Mouse (Mus musculus) embryonic facial prominence, embryonic 11.5 days (tissue): ENCODE results near the gene Gm12845. TPM values are rescaled to one million over a fixed set of nuclear protein-coding genes. Genes with fewer than 3 reads are reported as not detected.

Experiments
- ATAC-seq: fragments of 200-750 bp; cut with Nextera tagmentation; replicated peaks from 2 replicates; pipeline ENCODE4 v1.8.0; 2017; ENCODE audit warnings: low read depth; ENCODE audit not compliant: insufficient number of reproducible peaks, low FRiP score, low TSS enrichment
- DNase-seq: peaks from one replicate; pipeline ENCODE4 v3.0.0-alpha.2; 2015; ENCODE audit warnings: low spot score
- H3K27ac ChIP-seq: fragments of 300-500 bp; sonication (generic); replicated peaks from 2 replicates; pipeline ENCODE4 v1.5.1; 2014; ENCODE audit warnings: mild to moderate bottlenecking, low read depth, low read length, control low read depth
- H3K27me3 ChIP-seq: fragments of 300-500 bp; sonication (generic); 2 replicates; pipeline ENCODE4 v1.6.1; 2014; ENCODE audit warnings: mild to moderate bottlenecking, low read length, moderate library complexity, mixed read lengths; ENCODE audit not compliant: control insufficient read depth, insufficient read depth
- H3K36me3 ChIP-seq: fragments of 300-500 bp; sonication (generic); replicated peaks from 2 replicates; pipeline ENCODE4 v1.6.1; 2014; ENCODE audit warnings: low read depth, mild to moderate bottlenecking, low read length, moderate library complexity, mixed read lengths; ENCODE audit not compliant: control insufficient read depth, insufficient read depth
- H3K4me1 ChIP-seq: fragments of 300-500 bp; sonication (generic); 2 replicates; pipeline ENCODE4 v1.6.1; 2014; ENCODE audit warnings: low read length, mixed read lengths; ENCODE audit not compliant: control insufficient read depth, insufficient read depth
- H3K4me2 ChIP-seq: fragments of 300-500 bp; sonication (generic); 2 replicates; pipeline ENCODE4 v1.6.1; 2014; ENCODE audit warnings: low read depth, mild to moderate bottlenecking, control low read depth, low read length, moderate library complexity
- H3K4me3 ChIP-seq: fragments of 300-500 bp; sonication (generic); 2 replicates; pipeline ENCODE4 v1.5.1; 2014; ENCODE audit warnings: low read depth, low read length, control low read depth
- H3K9ac ChIP-seq: fragments of 300-500 bp; sonication (generic); replicated peaks from 2 replicates; pipeline ENCODE4 v1.6.1; 2014; ENCODE audit warnings: mild to moderate bottlenecking, control low read depth, low read length
- H3K9me3 ChIP-seq: fragments of 300-500 bp; sonication (generic); replicated peaks from 2 replicates; pipeline ENCODE4 v1.6.1; 2016; ENCODE audit warnings: mild to moderate bottlenecking, low read length, inconsistent platforms, mixed read lengths; ENCODE audit not compliant: control insufficient read depth
- WGBS: fragments of 180-500 bp; shearing (Covaris S2); extraction: QIAGEN DNeasy Blood & Tissue Kit; methylation state at CpG from one replicate; pipeline ENCODE4 v1.1.7; 2014; 5-methylcytosine and 5-hydroxymethylcytosine counted together
- polyA plus RNA-seq: library from polyadenylated mRNA; unstranded; fragments of >200 nt; fragmentation: Nextera tagmentation; extraction: Ambion mirVana; gene quantifications from 2 replicates; pipeline ENCODE4 v1.2.1, GENCODE M21; 2014

Gm12845 gene
- polyA plus RNA-seq, 1 experiment from 2014 or later = not detected

DNA sequence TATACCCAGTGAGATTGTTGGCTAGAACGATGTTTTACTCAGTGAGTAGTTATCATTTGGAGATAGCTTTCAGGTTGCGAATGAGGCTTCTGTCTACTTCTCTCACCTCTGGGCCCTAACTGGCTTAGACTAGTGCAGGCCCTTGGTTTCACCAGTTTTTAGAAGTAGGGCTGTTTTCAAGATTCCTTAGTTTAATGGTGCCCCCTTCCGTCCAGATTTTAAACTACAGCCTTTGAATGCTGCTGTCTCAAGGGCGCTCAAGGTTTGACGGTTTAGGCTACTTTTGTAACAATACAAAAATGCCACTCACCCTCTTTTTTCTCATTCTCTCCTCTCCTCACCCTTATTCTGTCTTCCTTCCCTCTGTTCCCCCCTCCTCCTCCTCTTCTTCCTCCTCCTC, 46.7 kb downstream of the Gm12845 start:
- Histone ChIP-seq H3K36me3 (no peaks in the 10 kb centered on the region), H3K27me3 (no peaks in the 10 kb centered on the region), H3K9ac (no peak overlapping the region), H3K4me3 (no peak overlapping the region), H3K27ac (no peak overlapping the region), H3K4me1 (no peaks in the 10 kb centered on the region), H3K9me3 (no peaks in the 10 kb centered on the region), H3K4me2 (no peak overlapping the region)
- peak; percentile 88 for DNase-seq
- WGBS = 16% methylated on average over 5 of the region's 5 CpGs
- ATAC-seq = no peak

DNA sequence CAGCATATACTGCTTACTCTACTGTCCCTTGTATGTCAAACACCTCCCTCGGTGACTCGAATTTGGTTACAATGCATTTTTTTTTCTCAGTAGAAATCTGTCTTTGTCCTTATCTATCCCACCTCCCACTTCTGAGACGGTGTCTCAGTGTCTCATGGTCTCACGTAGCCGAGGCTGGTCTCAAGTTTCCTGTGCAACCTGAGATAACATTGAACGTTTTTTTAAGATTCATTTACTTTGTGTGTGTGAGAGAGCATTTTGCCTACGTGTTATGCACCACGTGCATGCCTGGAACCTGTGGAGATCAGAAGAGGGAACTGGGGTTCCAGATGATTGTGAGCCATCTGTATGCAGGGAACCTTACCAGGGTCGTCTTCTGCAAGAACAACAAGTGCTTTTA, 48.7 kb downstream of the Gm12845 start:
- no peak overlapping the region for H3K4me3 ChIP-seq
- no peaks in the 10 kb centered on the region for H3K27me3 ChIP-seq
- 55% methylated on average over 9 of the region's 9 CpGs for WGBS
- H3K9me3 ChIP-seq = no peaks in the 10 kb centered on the region
- no peaks in the 10 kb centered on the region for H3K36me3 ChIP-seq
- H3K9ac ChIP-seq = no peak overlapping the region
- H3K4me2 ChIP-seq = no peak overlapping the region
- H3K4me1 ChIP-seq = no peaks in the 10 kb centered on the region
- no peak for ATAC-seq
- no peak overlapping the region for H3K27ac ChIP-seq
- DNase-seq = no peak

Other genes starting within 250 kb of the Gm12845 start
- 51.5 and 55.0 TPM in 2 replicates for gene Rnf220, start 227.4 kb upstream of the Gm12845 start, polyA plus RNA-seq
- 112 and 142 TPM in 2 replicates for gene Eri3, start 174.0 kb upstream of the Gm12845 start, polyA plus RNA-seq
- 89.6 and 89.9 TPM in 2 replicates for gene Dmap1, start 42.1 kb upstream of the Gm12845 start, polyA plus RNA-seq
- gene Klf17, start 41.2 kb downstream of the Gm12845 start, polyA plus RNA-seq = not detected in 2 replicates
- 5.3 and 5.9 TPM in 2 replicates for gene Slc6a9, start 110.1 kb downstream of the Gm12845 start, polyA plus RNA-seq
- gene Ccdc24, start 148.1 kb downstream of the Gm12845 start, polyA plus RNA-seq = 0.86 and 1.6 TPM in 2 replicates
- 24.9 and 26.5 TPM in 2 replicates for gene B4galt2, start 159.1 kb downstream of the Gm12845 start, polyA plus RNA-seq
- 154 and 177 TPM in 2 replicates for gene Atp6v0b, start 162.9 kb downstream of the Gm12845 start, polyA plus RNA-seq
- 20.8 and 23.8 TPM in 2 replicates for gene Dph2, start 167.6 kb downstream of the Gm12845 start, polyA plus RNA-seq
- 41.0 and 43.6 TPM in 2 replicates for gene Ipo13, start 190.6 kb downstream of the Gm12845 start, polyA plus RNA-seq
- gene Artn, start 205.4 kb downstream of the Gm12845 start, polyA plus RNA-seq = 2.0 and 2.6 TPM in 2 replicates